Mouse (Mus musculus) adrenal gland, postnatal 10 days (tissue): ENCODE results near the gene Dhrs13. TPM values are rescaled to one million over a fixed set of nuclear protein-coding genes. Genes with fewer than 3 reads are reported as not detected.
"Not testable (repeated sequence)": the region's sequence is repeated elsewhere in the genome, so short reads cannot be mapped to it uniquely, and the experiment has no call there.

Source experiments
- DNase-seq: peaks from one replicate; pipeline ENCODE4 v3.0.0; 2021; ENCODE audit warnings: mixed read lengths
- total RNA-seq, 2 experiments: library from RNA; stranded (reverse); gene quantifications; 2 replicates each; pipeline ENCODE4 v1.2.3; 2021

Gene Dhrs13
- total RNA-seq, 2 experiments from 2014 or later: 8.6 to 10.4 TPM

- not testable (repeated sequence) for DNase-seq
Measured at GRCm38 (mm10) chr11:78042290-78042870, 10.3 kb downstream of the Dhrs13 start.

GRCm38 (mm10) chr11:78044758-78045251 is 12.7 kb downstream of the Dhrs13 start:
- peak; percentile 93 for DNase-seq

- DNase-seq: not testable (repeated sequence)
Measured at GRCm38 (mm10) chr11:78048637-78049036, 16.6 kb downstream of the Dhrs13 start.

GRCm38 (mm10) chr11:78053078-78053477 is 21.0 kb downstream of the Dhrs13 start:
- DNase-seq: no peak

- DNase-seq: no peak
Measured at GRCm38 (mm10) chr11:78056946-78057345, 24.9 kb downstream of the Dhrs13 start.

GRCm38 (mm10) chr11:78059833-78060757 is 28.0 kb downstream of the Dhrs13 start:
- peak; percentile 88 for DNase-seq

- no peak for DNase-seq
Measured at GRCm38 (mm10) chr11:78062563-78062962, 30.5 kb downstream of the Dhrs13 start.

- no peak for DNase-seq
Measured at GRCm38 (mm10) chr11:78065906-78066305, 33.8 kb downstream of the Dhrs13 start.

GRCm38 (mm10) chr11:78066641-78067040 is 34.6 kb downstream of the Dhrs13 start:
- DNase-seq: no peak

- DNase-seq: no peak
Measured at GRCm38 (mm10) chr11:78067566-78067965, 35.5 kb downstream of the Dhrs13 start.

GRCm38 (mm10) chr11:78069130-78069529 is 37.0 kb downstream of the Dhrs13 start:
- no peak for DNase-seq

- no peak for DNase-seq
Measured at GRCm38 (mm10) chr11:78069646-78070045, 37.6 kb downstream of the Dhrs13 start.

GRCm38 (mm10) chr11:78071938-78072337 is 39.9 kb downstream of the Dhrs13 start:
- DNase-seq: no peak

- no peak for DNase-seq
Measured at GRCm38 (mm10) chr11:78072425-78073130, 40.5 kb downstream of the Dhrs13 start.

GRCm38 (mm10) chr11:78073577-78074276 is 41.6 kb downstream of the Dhrs13 start:
- no peak for DNase-seq

GRCm38 (mm10) chr11:78074277-78074652 is 42.2 kb downstream of the Dhrs13 start:
- no peak for DNase-seq

GRCm38 (mm10) chr11:78074666-78075065 is 42.6 kb downstream of the Dhrs13 start:
- no peak for DNase-seq

GRCm38 (mm10) chr11:78079961-78080921 is 48.2 kb downstream of the Dhrs13 start, which contains the start of gene Eral1:
TSS of gene Eral1 (minus strand) at chr11:78080383.
- peak; percentile 91 for DNase-seq

- DNase-seq: no peak
Measured at GRCm38 (mm10) chr11:78083595-78083994, 51.5 kb downstream of the Dhrs13 start.

GRCm38 (mm10) chr11:78086925-78087479 is 54.9 kb downstream of the Dhrs13 start:
- DNase-seq: no peak
